In the genomic region with DNA sequence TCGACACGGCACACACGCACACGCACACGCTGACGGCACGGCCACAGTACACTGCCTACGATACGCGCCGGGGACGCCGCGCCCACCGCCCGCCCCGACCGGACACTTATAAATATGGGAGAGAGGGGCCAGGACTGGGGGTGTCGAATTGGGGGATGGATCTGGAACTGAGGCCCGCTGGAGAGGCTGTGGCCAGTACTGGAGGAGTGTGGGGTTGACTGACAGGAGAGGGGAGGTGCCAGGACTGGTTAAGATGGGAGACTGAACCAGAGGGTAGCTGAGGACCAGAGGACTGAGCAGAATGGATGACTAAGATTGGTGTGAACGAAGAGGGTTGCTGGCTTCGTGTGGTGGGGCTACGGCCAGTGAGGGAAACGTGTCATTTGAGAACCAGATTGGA, we compare ENCODE assay signal across 15 mouse cellular contexts. TPM values are rescaled to one million over a fixed set of nuclear protein-coding genes. Genes with fewer than 3 reads are reported as not detected.
DNase-seq lines count a peak whose midpoint lies in the region; ATAC-seq lines count a peak whose summit lies in the region.
"Had no signal": no experiment of that assay in that cellular context is flagged by ENCODE, and none has a peak within 500 bp of the region (broad histone marks: within the 10 kb centered on the region; RNA-seq: fewer than 3 reads in every experiment).

No protein-coding gene starts in this region.

- intact Hi-C loops in heart, postnatal 36 days (cut with DNase I) = no loop called here
- intact Hi-C loops in left cerebral cortex, postnatal 4 days (cut with DNase I) = no loop called here

- ATAC-seq in heart, embryonic 11.5 days (replicated peaks; ENCODE audit: insufficient number of reproducible peaks, low FRiP score, low TSS enrichment) = no peak
- ATAC-seq in midbrain, embryonic 14.5 days (ENCODE audit: low FRiP score, low TSS enrichment) = no peak
- ATAC-seq in embryonic facial prominence, embryonic 14.5 days (ENCODE audit: low read depth) = no peak
- no peak for ATAC-seq in limb, embryonic 15.5 days (ENCODE audit: insufficient number of reproducible peaks, low FRiP score, low TSS enrichment, low read depth)
- no peak for ATAC-seq in erythroblast, adult 5-6 weeks (replicated peaks; ENCODE audit: low FRiP score, poor library complexity, severe bottlenecking)

- H3K4me1 ChIP-seq in heart, embryonic 11.5 days (ENCODE audit: control insufficient read depth, insufficient read depth, low read length) = peaks cover 19% of the 10 kb centered on the region
- peaks cover 46% of the 10 kb centered on the region for H3K4me1 ChIP-seq in midbrain, embryonic 10.5 days
- H3K4me1 ChIP-seq in midbrain, embryonic 14.5 days (ENCODE audit: control insufficient read depth, insufficient read depth, low read length) = peaks cover 53% of the 10 kb centered on the region
- peaks cover 35% of the 10 kb centered on the region; the same call in 1 of the 2 replicates for H3K4me1 ChIP-seq in embryonic facial prominence, embryonic 14.5 days (ENCODE audit: control insufficient read depth, insufficient read depth, low read length)
- H3K4me1 ChIP-seq in limb, embryonic 15.5 days = peaks cover 63% of the 10 kb centered on the region

- H3K9me3 ChIP-seq in heart, embryonic 11.5 days (replicated peaks; ENCODE audit: control insufficient read depth, low read length) = no peaks in the 10 kb centered on the region
- H3K9me3 ChIP-seq in midbrain, embryonic 10.5 days (replicated peaks) = no peaks in the 10 kb centered on the region
- no peaks in the 10 kb centered on the region for H3K9me3 ChIP-seq in midbrain, embryonic 14.5 days (ENCODE audit: control insufficient read depth, low read length)
- no peaks in the 10 kb centered on the region for H3K9me3 ChIP-seq in embryonic facial prominence, embryonic 14.5 days (ENCODE audit: control insufficient read depth, low read length)
- no peaks in the 10 kb centered on the region for H3K9me3 ChIP-seq in limb, embryonic 15.5 days
- H3K9me3 ChIP-seq: megakaryocyte, embryonic 14.5 days had no signal

- H3K27ac ChIP-seq in heart, embryonic 11.5 days (ENCODE audit: low read depth, low read length) = no peak overlapping the region
- no peak overlapping the region for H3K27ac ChIP-seq in midbrain, embryonic 10.5 days (replicated peaks)
- H3K27ac ChIP-seq in midbrain, embryonic 14.5 days (replicated peaks; ENCODE audit: low read depth, low read length) = no peak overlapping the region
- no peak overlapping the region for H3K27ac ChIP-seq in embryonic facial prominence, embryonic 14.5 days (replicated peaks; ENCODE audit: low read depth, low read length)
- H3K27ac ChIP-seq in limb, embryonic 15.5 days = no peak overlapping the region

- DNase-seq in heart, postnatal 36 days = no peak
- no peak for DNase-seq in midbrain, embryonic 10.5 days (ENCODE audit: low spot score)
- DNase-seq in midbrain, embryonic 14.5 days = no peak
- DNase-seq in embryonic facial prominence, embryonic 14.5 days (ENCODE audit: low spot score) = no peak
- DNase-seq in left cerebral cortex, postnatal 4 days = no peak
- DNase-seq: adrenal gland, postnatal 36 days; B cell, adult 2 months; gastrocnemius, postnatal 10 days; kidney, adult 9 months; right cerebral cortex, postnatal 14 days; thymus, postnatal 36 days had no signal

- H3K27me3 ChIP-seq in heart, embryonic 11.5 days (ENCODE audit: control insufficient read depth, insufficient read depth, low read length) = peaks cover 85% of the 10 kb centered on the region
- peaks cover 100% of the 10 kb centered on the region for H3K27me3 ChIP-seq in midbrain, embryonic 10.5 days (ENCODE audit: low read depth, poor library complexity, severe bottlenecking)
- peaks cover 63% of the 10 kb centered on the region for H3K27me3 ChIP-seq in midbrain, embryonic 14.5 days (ENCODE audit: control insufficient read depth, insufficient read depth, low read length)
- peaks cover 65% of the 10 kb centered on the region for H3K27me3 ChIP-seq in embryonic facial prominence, embryonic 14.5 days (replicated peaks; ENCODE audit: control insufficient read depth, insufficient read depth, low read length)
- peaks cover 85% of the 10 kb centered on the region for H3K27me3 ChIP-seq in limb, embryonic 15.5 days

- H3K36me3 ChIP-seq in heart, embryonic 11.5 days (ENCODE audit: control insufficient read depth, insufficient read depth, low read length) = no peaks in the 10 kb centered on the region
- H3K36me3 ChIP-seq in midbrain, embryonic 10.5 days = no peaks in the 10 kb centered on the region
- H3K36me3 ChIP-seq in midbrain, embryonic 14.5 days (ENCODE audit: control insufficient read depth, insufficient read depth, low read length) = peaks cover 6% of the 10 kb centered on the region; the same call in 1 of the 2 replicates
- no peaks in the 10 kb centered on the region for H3K36me3 ChIP-seq in embryonic facial prominence, embryonic 14.5 days (ENCODE audit: control insufficient read depth, insufficient read depth, low read length)
- H3K36me3 ChIP-seq in limb, embryonic 15.5 days = no peaks in the 10 kb centered on the region

- H3K9ac ChIP-seq in heart, embryonic 11.5 days (ENCODE audit: low read depth, low read length) = no peak overlapping the region
- no peak overlapping the region for H3K9ac ChIP-seq in midbrain, embryonic 14.5 days (replicated peaks; ENCODE audit: low read length)
- no peak overlapping the region for H3K9ac ChIP-seq in embryonic facial prominence, embryonic 14.5 days (ENCODE audit: low read depth, low read length)
- H3K9ac ChIP-seq in limb, embryonic 15.5 days = no peak overlapping the region

- H3K4me3 ChIP-seq in heart, embryonic 11.5 days (ENCODE audit: low read depth, low read length) = no peak overlapping the region
- peak overlapping the region; percentile 21; the same call in 1 of the 2 replicates for H3K4me3 ChIP-seq in midbrain, embryonic 10.5 days
- no peak overlapping the region for H3K4me3 ChIP-seq in midbrain, embryonic 14.5 days (replicated peaks; ENCODE audit: low read depth, low read length)
- H3K4me3 ChIP-seq in embryonic facial prominence, embryonic 14.5 days (ENCODE audit: low read depth, low read length) = peak overlapping the region; percentile 44; the same call in 1 of the 2 replicates
- H3K4me3 ChIP-seq in limb, embryonic 15.5 days = 0 out of 2 replicates have a peak overlapping the region, but pooled peaks have one; percentile 46
- H3K4me3 ChIP-seq: megakaryocyte, embryonic 14.5 days had no signal

- peak overlapping the region; percentile 34; the same call in 1 of the 2 replicates for H3K4me2 ChIP-seq in heart, embryonic 11.5 days
- H3K4me2 ChIP-seq in midbrain, embryonic 14.5 days (ENCODE audit: low read length) = no peak overlapping the region
- 0 out of 2 replicates have a peak overlapping the region, but pooled peaks have one; percentile 35 for H3K4me2 ChIP-seq in embryonic facial prominence, embryonic 14.5 days (ENCODE audit: low read depth, low read length)
- H3K4me2 ChIP-seq in limb, embryonic 15.5 days = 0 out of 2 replicates have a peak overlapping the region, but pooled peaks have one; percentile 85

- 29% methylated on average over 24 of the region's 24 CpGs for WGBS in heart, embryonic 11.5 days (ENCODE audit: insufficient replicate concordance)
- WGBS in midbrain, embryonic 10.5 days = 15% methylated on average over 24 of the region's 24 CpGs
- WGBS in midbrain, embryonic 14.5 days = 17% methylated on average over 24 of the region's 24 CpGs
- WGBS in embryonic facial prominence, embryonic 14.5 days = 28% methylated on average over 24 of the region's 24 CpGs
- WGBS in limb, embryonic 15.5 days = 29% methylated on average over 24 of the region's 24 CpGs

RNA-seq across cellular contexts. Expression of gene Foxo6, which starts 20.0 kb away (rescaled TPM):
- 0.21 and 0.29 TPM in 2 replicates for polyA plus RNA-seq in heart, embryonic 11.5 days (2014; fragmentation: Nextera tagmentation; extraction: Ambion mirVana)
- total RNA-seq in heart, postnatal 36 days (2021) = 1 to 10 TPM; 2.3 to 4.6 TPM
- polyA plus RNA-seq in midbrain, embryonic 10.5 days (2016; fragmentation: Nextera tagmentation; extraction: Ambion mirVana) = 0.07 TPM in 2 replicates
- 2.0 and 2.6 TPM in 2 replicates for polyA plus RNA-seq in midbrain, embryonic 14.5 days (2014; fragmentation: Nextera tagmentation; extraction: Ambion mirVana)
- polyA plus RNA-seq in embryonic facial prominence, embryonic 14.5 days (2014; fragmentation: Nextera tagmentation; extraction: Ambion mirVana) = 0.47 and 0.72 TPM in 2 replicates
- polyA plus RNA-seq in limb, embryonic 15.5 days (2015; fragmentation: Nextera tagmentation; extraction: Ambion mirVana) = 0.17 and 0.22 TPM in 2 replicates
- not detected in 2 replicates for total RNA-seq in erythroblast, adult 5-6 weeks (2015; ENCODE audit: low replicate concordance)
- total RNA-seq in erythroblast, adult 5-6 weeks (2017; ENCODE audit: low replicate concordance) = not detected in 2 replicates
- 10 to 100 TPM; 45.7 to 46.8 TPM for total RNA-seq in left cerebral cortex, postnatal 4 days (2021)

Comparison
In these comparisons a context has a peak if more than half of its experiments do, and no peak if none do; other contexts are left out.
1. H3K4me3 ChIP-seq: peak in midbrain, embryonic 10.5 days (single experiment), embryonic facial prominence, embryonic 14.5 days (single experiment) and limb, embryonic 15.5 days (single experiment); none in heart, embryonic 11.5 days (single experiment) and midbrain, embryonic 14.5 days (single experiment).